Mouse (Mus musculus): ENCODE results near the gene Tcte2. TPM values are rescaled to one million over a fixed set of nuclear protein-coding genes. Genes with fewer than 3 reads are reported as not detected.

Gene Tcte2
- polyA plus RNA-seq, 1 experiment = 0.44 TPM

- TF ChIP-seq CTCF (IDR thresholded peaks at IDR 0.05; ENCODE audit: extremely low read depth, insufficient read length, insufficient replicate concordance, low read depth, low read length) (no peak), POLR2A (IDR thresholded peaks at IDR 0.05; ENCODE audit: low read depth, low read length) (no peak)
Observed at GRCm38 (mm10) chr17:13722434-13722833, 39.2 kb downstream of the Tcte2 start.

GRCm38 (mm10) chr17:13721372-13721771 lies 40.3 kb downstream of the Tcte2 start:
- no peak overlapping the region for H3K27ac ChIP-seq (ENCODE audit: insufficient read depth, low read depth, low read length)
- no peaks in the 10 kb centered on the region for H3K4me1 ChIP-seq (ENCODE audit: control insufficient read depth, insufficient read depth, insufficient read length, low read length)
- no peaks in the 10 kb centered on the region for H3K27me3 ChIP-seq (ENCODE audit: control insufficient read depth, insufficient read depth, low read length)
- no peaks in the 10 kb centered on the region for H3K36me3 ChIP-seq (ENCODE audit: control insufficient read depth, insufficient read depth, low read length)
- TF ChIP-seq CTCF (IDR thresholded peaks at IDR 0.05; ENCODE audit: extremely low read depth, insufficient read length, insufficient replicate concordance, low read depth, low read length) (no peak), POLR2A (IDR thresholded peaks at IDR 0.05; ENCODE audit: low read depth, low read length) (no peak)
- WGBS = 73% methylated on average over 2 of the region's 2 CpGs
- no peak overlapping the region for H3K4me3 ChIP-seq (ENCODE audit: low read depth, low read length)

More at GRCm38 (mm10) chr17:13722434-13722833, 39.2 kb downstream of the Tcte2 start:
- Histone ChIP-seq H3K27ac (ENCODE audit: insufficient read depth, low read depth, low read length) (no peak overlapping the region), H3K27me3 (ENCODE audit: control insufficient read depth, insufficient read depth, low read length) (no peaks in the 10 kb centered on the region), H3K4me3 (ENCODE audit: low read depth, low read length) (no peak overlapping the region), H3K4me1 (ENCODE audit: control insufficient read depth, insufficient read depth, insufficient read length, low read length) (no peaks in the 10 kb centered on the region), H3K36me3 (ENCODE audit: control insufficient read depth, insufficient read depth, low read length) (no peaks in the 10 kb centered on the region)
- WGBS = 92% methylated on average over 2 of the region's 2 CpGs

- H3K36me3 ChIP-seq (ENCODE audit: control insufficient read depth, insufficient read depth, low read length) = no peaks in the 10 kb centered on the region
- TF ChIP-seq CTCF (IDR thresholded peaks at IDR 0.05; ENCODE audit: extremely low read depth, insufficient read length, insufficient replicate concordance, low read depth, low read length) (no peak), POLR2A (IDR thresholded peaks at IDR 0.05; ENCODE audit: low read depth, low read length) (no peak)
- H3K27ac ChIP-seq (ENCODE audit: insufficient read depth, low read depth, low read length) = no peak overlapping the region
- H3K4me1 ChIP-seq (ENCODE audit: control insufficient read depth, insufficient read depth, insufficient read length, low read length) = no peaks in the 10 kb centered on the region
- no peaks in the 10 kb centered on the region for H3K27me3 ChIP-seq (ENCODE audit: control insufficient read depth, insufficient read depth, low read length)
- 87% methylated on average over 5 of the region's 5 CpGs for WGBS
- H3K4me3 ChIP-seq (ENCODE audit: low read depth, low read length) = no peak overlapping the region
Observed at GRCm38 (mm10) chr17:13720187-13720586, 41.4 kb downstream of the Tcte2 start.

GRCm38 (mm10) chr17:13717428-13717827 lies 44.2 kb downstream of the Tcte2 start:
- WGBS = 88% methylated on average over 11 of the region's 11 CpGs

GRCm38 (mm10) chr17:13716336-13716735 lies 45.3 kb downstream of the Tcte2 start:
- no peak overlapping the region for H3K27ac ChIP-seq (ENCODE audit: insufficient read depth, low read depth, low read length)
- 72% methylated on average over 6 of the region's 6 CpGs for WGBS
- H3K4me1 ChIP-seq (ENCODE audit: control insufficient read depth, insufficient read depth, insufficient read length, low read length) = no peaks in the 10 kb centered on the region
- H3K27me3 ChIP-seq (ENCODE audit: control insufficient read depth, insufficient read depth, low read length) = no peaks in the 10 kb centered on the region
- TF ChIP-seq POLR2A (IDR thresholded peaks at IDR 0.05; ENCODE audit: low read depth, low read length) = no peak
- no peak for TF ChIP-seq CTCF (IDR thresholded peaks at IDR 0.05; ENCODE audit: extremely low read depth, insufficient read length, insufficient replicate concordance, low read depth, low read length)
- no peak overlapping the region for H3K4me3 ChIP-seq (ENCODE audit: low read depth, low read length)
- no peaks in the 10 kb centered on the region for H3K36me3 ChIP-seq (ENCODE audit: control insufficient read depth, insufficient read depth, low read length)

More at GRCm38 (mm10) chr17:13717428-13717827, 44.2 kb downstream of the Tcte2 start:
- H3K4me3 ChIP-seq (ENCODE audit: low read depth, low read length) = no peak overlapping the region
- no peak for TF ChIP-seq CTCF (IDR thresholded peaks at IDR 0.05; ENCODE audit: extremely low read depth, insufficient read length, insufficient replicate concordance, low read depth, low read length)
- TF ChIP-seq POLR2A (IDR thresholded peaks at IDR 0.05; ENCODE audit: low read depth, low read length) = no peak
- H3K27me3 ChIP-seq (ENCODE audit: control insufficient read depth, insufficient read depth, low read length) = no peaks in the 10 kb centered on the region
- H3K27ac ChIP-seq (ENCODE audit: insufficient read depth, low read depth, low read length) = no peak overlapping the region
- H3K4me1 ChIP-seq (ENCODE audit: control insufficient read depth, insufficient read depth, insufficient read length, low read length) = no peaks in the 10 kb centered on the region
- H3K36me3 ChIP-seq (ENCODE audit: control insufficient read depth, insufficient read depth, low read length) = no peaks in the 10 kb centered on the region

- Histone ChIP-seq H3K36me3 (ENCODE audit: control insufficient read depth, insufficient read depth, low read length) (no peaks in the 10 kb centered on the region), H3K4me1 (ENCODE audit: control insufficient read depth, insufficient read depth, insufficient read length, low read length) (no peaks in the 10 kb centered on the region), H3K4me3 (ENCODE audit: low read depth, low read length) (no peak overlapping the region), H3K27ac (ENCODE audit: insufficient read depth, low read depth, low read length) (no peak overlapping the region), H3K27me3 (ENCODE audit: control insufficient read depth, insufficient read depth, low read length) (no peaks in the 10 kb centered on the region)
- TF ChIP-seq POLR2A (IDR thresholded peaks at IDR 0.05; ENCODE audit: low read depth, low read length) (no peak), CTCF (IDR thresholded peaks at IDR 0.05; ENCODE audit: extremely low read depth, insufficient read length, insufficient replicate concordance, low read depth, low read length) (no peak)
- 84% methylated on average over 9 of the region's 9 CpGs for WGBS
Observed at GRCm38 (mm10) chr17:13715511-13715910, 46.1 kb downstream of the Tcte2 start.

- Histone ChIP-seq H3K36me3 (ENCODE audit: control insufficient read depth, insufficient read depth, low read length) (no peaks in the 10 kb centered on the region), H3K4me3 (ENCODE audit: low read depth, low read length) (no peak overlapping the region), H3K27ac (ENCODE audit: insufficient read depth, low read depth, low read length) (no peak overlapping the region), H3K27me3 (ENCODE audit: control insufficient read depth, insufficient read depth, low read length) (no peaks in the 10 kb centered on the region), H3K4me1 (ENCODE audit: control insufficient read depth, insufficient read depth, insufficient read length, low read length) (no peaks in the 10 kb centered on the region)
- no peak for TF ChIP-seq POLR2A (IDR thresholded peaks at IDR 0.05; ENCODE audit: low read depth, low read length)
- TF ChIP-seq CTCF (IDR thresholded peaks at IDR 0.05; ENCODE audit: extremely low read depth, insufficient read length, insufficient replicate concordance, low read depth, low read length) = no peak
- WGBS = 63% methylated on average over 4 of the region's 4 CpGs
Observed at GRCm38 (mm10) chr17:13714654-13715053, 47.0 kb downstream of the Tcte2 start.
